Mouse (Mus musculus): ENCODE data around the gene Coq5. TPM values are rescaled to one million over a fixed set of nuclear protein-coding genes. Genes with fewer than 3 reads are reported as not detected.

Gene Coq5
- 7.5 and 7.9 TPM in 2 replicates for polyA plus RNA-seq (2012; rRNA removed)

GRCm38 (mm10) chr5:115279226-115280049, at the start of gene Coq5:
TSS of gene Coq5 (plus strand) at chr5:115279666.

GRCm38 (mm10) chr5:115235786-115236263, 43.6 kb upstream of the Coq5 start, which contains the start of gene Pop5:
TSS of gene Pop5 (plus strand) at chr5:115235836.

GRCm38 (mm10) chr5:115272812-115273548, 6.5 kb upstream of the Coq5 start, which contains the start of gene Rnf10:
TSS of gene Rnf10 (minus strand) at chr5:115272898.

GRCm38 (mm10) chr5:115300792-115301614, 21.5 kb downstream of the Coq5 start, which contains the start of gene Dynll1:
TSS of gene Dynll1 (minus strand) at chr5:115300999.

GRCm38 (mm10) chr5:115326875-115327609, 47.6 kb downstream of the Coq5 start, which contains the start of gene Srsf9:
TSS of gene Srsf9 (plus strand) at chr5:115327177.

GRCm38 (mm10) chr5:115340577-115341313, 61.3 kb downstream of the Coq5 start, which contains the start of the genes Gatc and Triap1:
TSS of gene Gatc (minus strand) at chr5:115341178.
TSS of gene Triap1 (plus strand) at chr5:115341225.

Other genes starting within 250 kb of the Coq5 start
- not detected in 2 replicates for gene Gm10401, start 181.4 kb upstream of the Coq5 start, polyA plus RNA-seq (2012; rRNA removed)
- gene Acads, start 160.3 kb upstream of the Coq5 start, polyA plus RNA-seq (2012; rRNA removed), result 69.8 and 75.2 TPM in 2 replicates
- gene Unc119b, start 144.7 kb upstream of the Coq5 start, polyA plus RNA-seq (2012; rRNA removed), result 10.1 and 10.4 TPM in 2 replicates
- gene Mlec, start 121.5 kb upstream of the Coq5 start, polyA plus RNA-seq (2012; rRNA removed), result 36.1 and 40.4 TPM in 2 replicates
- gene Cabp1, start 85.3 kb upstream of the Coq5 start, polyA plus RNA-seq (2012; rRNA removed), result 0.35 and 0.49 TPM in 2 replicates
- gene Pop5, start 43.8 kb upstream of the Coq5 start, polyA plus RNA-seq (2012; rRNA removed), result 39.8 and 41.2 TPM in 2 replicates
- 75.3 and 78.6 TPM in 2 replicates for gene Rnf10, start 6.8 kb upstream of the Coq5 start, polyA plus RNA-seq (2012; rRNA removed)
- gene Dynll1, start 21.3 kb downstream of the Coq5 start, polyA plus RNA-seq (2012; rRNA removed), result 100 and 145 TPM in 2 replicates
- 37.0 and 37.6 TPM in 2 replicates for gene Srsf9, start 47.5 kb downstream of the Coq5 start, polyA plus RNA-seq (2012; rRNA removed)
- 10.8 and 10.9 TPM in 2 replicates for gene Gatc, start 61.5 kb downstream of the Coq5 start, polyA plus RNA-seq (2012; rRNA removed)
- gene Triap1, start 61.6 kb downstream of the Coq5 start, polyA plus RNA-seq (2012; rRNA removed), result 13.5 and 13.6 TPM in 2 replicates
- gene Cox6a1, start 69.3 kb downstream of the Coq5 start, polyA plus RNA-seq (2012; rRNA removed), result 1,034 and 1,123 TPM in 2 replicates
- 0.22 and 0.44 TPM in 2 replicates for gene Msi1, start 149.9 kb downstream of the Coq5 start, polyA plus RNA-seq (2012; rRNA removed)
- gene Pla2g1b, start 186.6 kb downstream of the Coq5 start, polyA plus RNA-seq (2012; rRNA removed), result 0.06 TPM in 1 of 2 replicates, not detected in the other
- gene Sirt4, start 205.1 kb downstream of the Coq5 start, polyA plus RNA-seq (2012; rRNA removed), result 9.7 and 12.4 TPM in 2 replicates
- 25.1 and 30.6 TPM in 2 replicates for gene Pxn, start 227.0 kb downstream of the Coq5 start, polyA plus RNA-seq (2012; rRNA removed)